Comparison of ENCODE assay signal across 8 mouse cellular contexts in genomic region chr7:143830399-143830798, GRCm38 (mm10). TPM values are rescaled to one million over a fixed set of nuclear protein-coding genes. Genes with fewer than 3 reads are reported as not detected.
DNase-seq lines count a peak whose midpoint lies in the region; ATAC-seq and TF ChIP-seq lines count a peak whose summit lies in the region.

No protein-coding gene starts in this region.

- DNase-seq in liver, adult 2 months (ENCODE audit: extremely low read depth, low read depth, low spot score) = no peak
- no peak for DNase-seq in liver
- DNase-seq in left cerebral cortex, postnatal 25 days (ENCODE audit: low spot score in 2 of 2) = no peak
- no peak for DNase-seq in spleen, postnatal 4 days (ENCODE audit: low spot score in 2 of 2)
- DNase-seq in urinary bladder, adult 2 months (ENCODE audit: low spot score) = no peak

- no peaks in the 10 kb centered on the region for H3K27me3 ChIP-seq in liver, adult 2 months (ENCODE audit: control insufficient read depth, insufficient read depth, low read length)
- no peaks in the 10 kb centered on the region for H3K27me3 ChIP-seq in embryonic facial prominence, embryonic 15.5 days
- H3K27me3 ChIP-seq in intestine, embryonic 15.5 days (replicated peaks) = no peaks in the 10 kb centered on the region
- H3K27me3 ChIP-seq in neural tube, embryonic 13.5 days = no peaks in the 10 kb centered on the region

- 8% methylated on average over 6 of the region's 6 CpGs for WGBS in liver, adult 2 months
- 11% methylated on average over 6 of the region's 6 CpGs for WGBS in embryonic facial prominence, embryonic 15.5 days
- 7% methylated on average over 6 of the region's 6 CpGs for WGBS in intestine, embryonic 15.5 days
- WGBS in neural tube, embryonic 13.5 days = 5% methylated on average over 6 of the region's 6 CpGs

- intact Hi-C loops in left cerebral cortex, postnatal 25 days (cut with DNase I) = no loop called here

- peaks cover 7% of the 10 kb centered on the region; the same call in 1 of the 2 replicates for H3K79me2 ChIP-seq in liver, adult 2 months (ENCODE audit: control insufficient read depth, insufficient read depth, low read length)

- peak overlapping the region; percentile 59 for H3K4me3 ChIP-seq in liver, adult 2 months (ENCODE audit: insufficient read depth, low read depth, low read length)
- peak overlapping the region; percentile 68 for H3K4me3 ChIP-seq in embryonic facial prominence, embryonic 15.5 days (replicated peaks)
- H3K4me3 ChIP-seq in intestine, embryonic 15.5 days (replicated peaks) = peak overlapping the region; percentile 57
- peak overlapping the region; percentile 54 for H3K4me3 ChIP-seq in neural tube, embryonic 13.5 days

- no peak for TF ChIP-seq CTCF in liver, adult 2 months (IDR thresholded peaks at IDR 0.05; ENCODE audit: low read depth, low read length)

- no peaks in the 10 kb centered on the region for H3K36me3 ChIP-seq in liver, adult 2 months (ENCODE audit: control insufficient read depth, insufficient read depth, low read length)
- H3K36me3 ChIP-seq in embryonic facial prominence, embryonic 15.5 days = no peaks in the 10 kb centered on the region
- H3K36me3 ChIP-seq in intestine, embryonic 15.5 days = 0 out of 2 replicates have a peak, but pooled peaks cover 2% of the 10 kb centered on the region
- no peaks in the 10 kb centered on the region; the same call in 1 of the 2 replicates for H3K36me3 ChIP-seq in neural tube, embryonic 13.5 days

- H3K4me2 ChIP-seq in embryonic facial prominence, embryonic 15.5 days (replicated peaks) = peak overlapping the region; percentile 91
- H3K4me2 ChIP-seq in intestine, embryonic 15.5 days (replicated peaks) = peak overlapping the region; percentile 81
- H3K4me2 ChIP-seq in neural tube, embryonic 13.5 days = peak overlapping the region; percentile 79

- H3K27ac ChIP-seq in liver, adult 2 months (replicated peaks; ENCODE audit: insufficient read depth, low read depth, low read length) = peak overlapping the region; percentile 51
- peak overlapping the region; percentile 74; the same call in 1 of the 2 replicates for H3K27ac ChIP-seq in embryonic facial prominence, embryonic 15.5 days (replicated peaks)
- H3K27ac ChIP-seq in intestine, embryonic 15.5 days = peak overlapping the region; percentile 27
- H3K27ac ChIP-seq in neural tube, embryonic 13.5 days (replicated peaks) = peak overlapping the region; percentile 84

- peaks cover 34% of the 10 kb centered on the region for H3K4me1 ChIP-seq in liver, adult 2 months (ENCODE audit: control insufficient read depth, insufficient read depth, low read length)
- peaks cover 34% of the 10 kb centered on the region for H3K4me1 ChIP-seq in embryonic facial prominence, embryonic 15.5 days
- peaks cover 42% of the 10 kb centered on the region for H3K4me1 ChIP-seq in intestine, embryonic 15.5 days (replicated peaks)
- H3K4me1 ChIP-seq in neural tube, embryonic 13.5 days (replicated peaks) = peaks cover 50% of the 10 kb centered on the region

- ATAC-seq in embryonic facial prominence, embryonic 15.5 days (ENCODE audit: insufficient number of reproducible peaks, low FRiP score, low TSS enrichment, low read depth) = no peak
- peak; percentile 28 for ATAC-seq in intestine, embryonic 15.5 days
- ATAC-seq in neural tube, embryonic 13.5 days (ENCODE audit: low read depth) = peak; percentile 54

- peak overlapping the region; percentile 74 for H3K9ac ChIP-seq in liver, adult 2 months (ENCODE audit: low read depth, low read length)
- H3K9ac ChIP-seq in embryonic facial prominence, embryonic 15.5 days = peak overlapping the region; percentile 63
- peak overlapping the region; percentile 49 for H3K9ac ChIP-seq in intestine, embryonic 15.5 days
- H3K9ac ChIP-seq in neural tube, embryonic 13.5 days = peak overlapping the region; percentile 79

- no peaks in the 10 kb centered on the region for H3K9me3 ChIP-seq in embryonic facial prominence, embryonic 15.5 days (replicated peaks)
- H3K9me3 ChIP-seq in intestine, embryonic 15.5 days = no peaks in the 10 kb centered on the region
- no peaks in the 10 kb centered on the region for H3K9me3 ChIP-seq in neural tube, embryonic 13.5 days

- no peak for TF ChIP-seq POLR2A in liver, adult 2 months (IDR thresholded peaks at IDR 0.05; ENCODE audit: extremely low read depth, insufficient read depth, low read length)

RNA-seq across cellular contexts. Expression of gene Dhcr7, which starts 7.5 kb away (rescaled TPM):
- 85.9 and 101 TPM in 2 replicates for total RNA-seq in liver, adult 2 months (2014; rRNA removed)
- 282 and 283 TPM in 2 replicates for polyA plus RNA-seq in liver, adult 2 months (2012; rRNA removed)
- polyA plus RNA-seq in embryonic facial prominence, embryonic 15.5 days (2015; fragmentation: Nextera tagmentation; extraction: Ambion mirVana) = 39.3 and 47.7 TPM in 2 replicates
- polyA plus RNA-seq in intestine, embryonic 15.5 days (2015; fragmentation: Nextera tagmentation; extraction: Ambion mirVana) = 70.2 and 78.9 TPM in 2 replicates
- 48.7 and 52.5 TPM in 2 replicates for polyA plus RNA-seq in neural tube, embryonic 13.5 days (2015; fragmentation: Nextera tagmentation; extraction: Ambion mirVana)
- total RNA-seq in left cerebral cortex, postnatal 25 days (2021) = 10 to 100 TPM; 44.1 to 45.9 TPM
- 30.5 and 37.0 TPM in 2 replicates for polyA plus RNA-seq in urinary bladder, adult 2 months (2012; rRNA removed)

RNA-seq across cellular contexts. Expression of gene Nadsyn1, which starts 7.8 kb away (rescaled TPM):
- total RNA-seq in liver, adult 2 months (2014; rRNA removed) = 22.5 and 32.8 TPM in 2 replicates
- polyA plus RNA-seq in liver, adult 2 months (2012; rRNA removed) = 19.6 and 25.7 TPM in 2 replicates
- polyA plus RNA-seq in embryonic facial prominence, embryonic 15.5 days (2015; fragmentation: Nextera tagmentation; extraction: Ambion mirVana) = 8.0 and 8.3 TPM in 2 replicates
- polyA plus RNA-seq in intestine, embryonic 15.5 days (2015; fragmentation: Nextera tagmentation; extraction: Ambion mirVana) = 19.4 and 21.1 TPM in 2 replicates
- 5.4 and 8.5 TPM in 2 replicates for polyA plus RNA-seq in neural tube, embryonic 13.5 days (2015; fragmentation: Nextera tagmentation; extraction: Ambion mirVana)
- 1 to 10 TPM; 4.8 to 6.6 TPM for total RNA-seq in left cerebral cortex, postnatal 25 days (2021)
- polyA plus RNA-seq in urinary bladder, adult 2 months (2012; rRNA removed) = 9.7 and 11.3 TPM in 2 replicates

RNA-seq across cellular contexts. Expression of gene Gm498, which starts 36.2 kb away (rescaled TPM):
- not detected in 2 replicates for total RNA-seq in liver, adult 2 months (2014; rRNA removed)
- not detected in 2 replicates for polyA plus RNA-seq in liver, adult 2 months (2012; rRNA removed)
- polyA plus RNA-seq in embryonic facial prominence, embryonic 15.5 days (2015; fragmentation: Nextera tagmentation; extraction: Ambion mirVana) = not detected in 2 replicates
- not detected in 2 replicates for polyA plus RNA-seq in intestine, embryonic 15.5 days (2015; fragmentation: Nextera tagmentation; extraction: Ambion mirVana)
- polyA plus RNA-seq in neural tube, embryonic 13.5 days (2015; fragmentation: Nextera tagmentation; extraction: Ambion mirVana) = not detected in 2 replicates
- total RNA-seq in left cerebral cortex, postnatal 25 days (2021) = not detected
- not detected in 2 replicates for polyA plus RNA-seq in urinary bladder, adult 2 months (2012; rRNA removed)

RNA-seq across cellular contexts. Expression of gene Mrgpre, which starts 46.1 kb away (rescaled TPM):
- total RNA-seq in liver, adult 2 months (2014; rRNA removed) = 0.09 and 0.54 TPM in 2 replicates
- polyA plus RNA-seq in liver, adult 2 months (2012; rRNA removed) = 0.52 and 0.78 TPM in 2 replicates
- 1.9 and 2.5 TPM in 2 replicates for polyA plus RNA-seq in embryonic facial prominence, embryonic 15.5 days (2015; fragmentation: Nextera tagmentation; extraction: Ambion mirVana)
- 1.2 and 1.3 TPM in 2 replicates for polyA plus RNA-seq in intestine, embryonic 15.5 days (2015; fragmentation: Nextera tagmentation; extraction: Ambion mirVana)
- polyA plus RNA-seq in neural tube, embryonic 13.5 days (2015; fragmentation: Nextera tagmentation; extraction: Ambion mirVana) = 4.6 and 5.1 TPM in 2 replicates
- total RNA-seq in left cerebral cortex, postnatal 25 days (2021) = 1 to 10 TPM; 7.1 to 7.6 TPM
- 1.2 and 2.1 TPM in 2 replicates for polyA plus RNA-seq in urinary bladder, adult 2 months (2012; rRNA removed)

Comparison
In these comparisons a context has a peak if more than half of its experiments do, and no peak if none do; other contexts are left out.
1. H3K27ac ChIP-seq: peak in every context shown above with its lines; median percentile 84 in neural tube, embryonic 13.5 days; 74 in embryonic facial prominence, embryonic 15.5 days; 51 in liver, adult 2 months; 27 in intestine, embryonic 15.5 days.